Mouse (Mus musculus): ENCODE results near the gene Manba. TPM values are rescaled to one million over a fixed set of nuclear protein-coding genes. Genes with fewer than 3 reads are reported as not detected.
A peak's percentile ranks its signal among the peaks of the same experiment; 100 is the strongest.

Manba gene
- polyA plus RNA-seq, 1 experiment = 4.8 TPM

DNA sequence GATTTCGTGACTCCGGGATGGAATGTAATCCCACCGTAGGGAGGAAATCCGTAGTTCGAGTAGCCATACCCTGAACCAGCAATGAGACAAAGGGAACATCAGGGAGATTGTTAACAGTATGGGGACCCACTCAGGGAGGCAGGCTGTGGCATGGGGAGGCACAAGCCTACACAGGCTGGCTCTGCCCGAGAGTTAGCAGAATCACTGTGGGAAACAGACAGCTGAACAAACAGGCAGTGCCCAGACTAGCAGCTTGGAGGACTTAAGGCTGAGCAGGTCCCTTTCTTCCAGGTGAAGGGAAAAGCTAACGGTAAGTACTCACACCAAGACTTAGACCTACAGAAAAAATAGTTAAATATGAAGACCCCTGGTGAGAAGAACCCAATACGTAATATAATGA is 121.2 kb downstream of the Manba start:
- TF ChIP-seq POLR2AphosphoS2 (IDR thresholded peaks at IDR 0.05; ENCODE audit: insufficient read length, low read depth) (no peak), USF1 (IDR thresholded peaks at IDR 0.05; ENCODE audit: low read depth) (no peak), SRF (IDR thresholded peaks at IDR 0.05; ENCODE audit: control insufficient read depth, insufficient read length, low read depth) (no peak), MYOD1 (IDR thresholded peaks at IDR 0.05; ENCODE audit: control insufficient read depth in 1 of 3, insufficient read length in 2 of 3, low read depth in 2 of 3) (peak in 1 of 3 experiments; percentile 56), E2F4 (IDR thresholded peaks at IDR 0.05; ENCODE audit: insufficient read depth) (no peak), MAX (IDR thresholded peaks at IDR 0.05; ENCODE audit: low read depth) (no peak)
- Histone ChIP-seq H3K79me2 (ENCODE audit: control insufficient read depth, insufficient read depth) (no peaks in the 10 kb centered on the region), H3K4me2 (ENCODE audit: low read depth) (no peak overlapping the region), H3K36me3 (ENCODE audit: control insufficient read depth, insufficient read depth) (peaks cover 51% of the 10 kb centered on the region), H3ac (ENCODE audit: control insufficient read depth, insufficient read length) (no peak overlapping the region), H3K4me3 (no peak overlapping the region), H3K27me3 (ENCODE audit: control insufficient read depth, insufficient read depth, insufficient read length) (no peaks in the 10 kb centered on the region)

DNA sequence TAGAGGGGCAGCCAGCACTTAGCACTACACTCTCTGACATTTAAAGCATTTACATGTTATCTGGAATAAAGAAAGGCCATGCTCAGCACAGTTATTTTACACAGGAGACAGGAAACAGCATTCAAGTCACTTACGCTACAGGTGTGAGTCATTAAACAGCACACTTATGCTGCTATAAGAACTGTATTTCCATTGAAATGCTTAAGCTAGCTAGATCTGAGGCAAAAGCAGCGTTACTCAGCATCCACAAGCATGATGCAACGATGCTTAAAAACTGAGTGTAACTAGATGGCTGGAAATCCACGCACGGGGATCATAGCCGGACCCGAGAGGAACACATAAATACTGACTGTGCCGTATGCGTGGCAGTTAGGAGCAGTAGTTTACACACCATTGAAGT is 121.6 kb downstream of the Manba start:
- H3K79me2 ChIP-seq (ENCODE audit: control insufficient read depth, insufficient read depth) = no peaks in the 10 kb centered on the region
- H3K36me3 ChIP-seq (ENCODE audit: control insufficient read depth, insufficient read depth) = peaks cover 50% of the 10 kb centered on the region
- H3K4me3 ChIP-seq = no peak overlapping the region
- no peaks in the 10 kb centered on the region for H3K27me3 ChIP-seq (ENCODE audit: control insufficient read depth, insufficient read depth, insufficient read length)
- H3ac ChIP-seq (ENCODE audit: control insufficient read depth, insufficient read length) = no peak overlapping the region
- H3K4me2 ChIP-seq (ENCODE audit: low read depth) = no peak overlapping the region
- TF ChIP-seq E2F4 (IDR thresholded peaks at IDR 0.05; ENCODE audit: insufficient read depth) = no peak
- no peak for TF ChIP-seq POLR2AphosphoS2 (IDR thresholded peaks at IDR 0.05; ENCODE audit: insufficient read length, low read depth)
- TF ChIP-seq MYOG (IDR thresholded peaks at IDR 0.05; ENCODE audit: control insufficient read depth in 1 of 3, insufficient read depth in 1 of 3, insufficient read length in 2 of 3, low read depth in 2 of 3) = no peak
- TF ChIP-seq SRF (IDR thresholded peaks at IDR 0.05; ENCODE audit: control insufficient read depth, insufficient read length, low read depth) = no peak
- no peak for TF ChIP-seq TCF12 (IDR thresholded peaks at IDR 0.05; ENCODE audit: insufficient read depth, poor library complexity, severe bottlenecking)
- no peak for TF ChIP-seq CEBPB (IDR thresholded peaks at IDR 0.05; ENCODE audit: insufficient read depth, poor library complexity, severe bottlenecking)
- TF ChIP-seq MAX (IDR thresholded peaks at IDR 0.05; ENCODE audit: low read depth) = no peak
- TF ChIP-seq USF1 (IDR thresholded peaks at IDR 0.05; ENCODE audit: low read depth) = no peak
- no peak for TF ChIP-seq POLR2A (IDR thresholded peaks at IDR 0.05; ENCODE audit: insufficient read length, low read depth)
- no peak for TF ChIP-seq TCF3 (IDR thresholded peaks at IDR 0.05; ENCODE audit: insufficient read length, low read depth)
- no peak for TF ChIP-seq MYOD1 (IDR thresholded peaks at IDR 0.05; ENCODE audit: control insufficient read depth in 1 of 3, insufficient read length in 2 of 3, low read depth in 2 of 3)
- no peak for TF ChIP-seq REST (IDR thresholded peaks at IDR 0.05; ENCODE audit: insufficient read depth, insufficient read length)

DNA sequence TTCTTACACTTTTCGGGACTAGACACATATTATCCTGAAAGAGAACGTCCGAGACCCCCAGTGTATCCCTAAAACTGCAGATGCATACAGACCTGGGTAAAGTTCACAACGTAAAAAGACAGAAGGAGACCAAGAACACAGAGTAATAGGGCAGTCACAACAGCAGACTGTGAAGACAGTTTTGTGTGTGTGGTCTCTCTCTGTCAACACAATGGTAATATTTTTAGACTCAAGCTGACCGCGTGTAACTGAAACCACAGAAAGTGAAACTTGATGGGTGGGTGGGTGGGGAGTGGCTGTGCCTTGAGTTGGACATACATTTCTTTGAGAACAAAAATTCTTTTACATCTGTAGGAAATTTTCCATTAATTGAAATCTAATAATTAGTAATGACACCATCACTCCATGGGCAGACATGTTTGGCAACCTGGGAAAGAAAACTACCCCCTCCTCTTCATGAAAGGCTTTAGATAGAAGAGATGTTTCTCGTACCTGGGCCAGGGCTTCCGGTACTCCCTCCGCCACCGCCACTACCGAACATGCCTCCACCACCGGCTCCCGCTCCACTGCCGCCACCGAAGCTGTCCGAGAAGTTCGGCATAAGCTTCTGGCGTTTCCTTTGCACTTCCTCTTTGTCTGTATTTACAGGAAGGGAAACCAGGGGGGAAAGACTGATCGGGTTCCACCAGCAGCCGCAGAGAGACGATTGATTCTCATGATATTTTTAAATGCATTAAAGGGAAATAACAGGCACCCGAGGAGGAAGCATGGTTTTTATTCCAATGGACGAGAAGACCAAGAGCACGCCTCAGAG is 122.5 kb downstream of the Manba start:
- Histone ChIP-seq H3K4me3 (no peak overlapping the region), H3ac (ENCODE audit: control insufficient read depth, insufficient read length) (no peak overlapping the region), H3K4me2 (ENCODE audit: low read depth) (peak overlapping the region; percentile 18), H3K79me2 (ENCODE audit: control insufficient read depth, insufficient read depth) (no peaks in the 10 kb centered on the region), H3K36me3 (ENCODE audit: control insufficient read depth, insufficient read depth) (peaks cover 49% of the 10 kb centered on the region), H3K27me3 (ENCODE audit: control insufficient read depth, insufficient read depth, insufficient read length) (no peaks in the 10 kb centered on the region)
- TF ChIP-seq TCF3 (IDR thresholded peaks at IDR 0.05; ENCODE audit: insufficient read length, low read depth) = no peak
- TF ChIP-seq SRF (IDR thresholded peaks at IDR 0.05; ENCODE audit: control insufficient read depth, insufficient read length, low read depth) = no peak
- no peak for TF ChIP-seq MYOG (IDR thresholded peaks at IDR 0.05; ENCODE audit: control insufficient read depth in 1 of 3, insufficient read depth in 1 of 3, insufficient read length in 2 of 3, low read depth in 2 of 3)
- no peak for TF ChIP-seq POLR2AphosphoS2 (IDR thresholded peaks at IDR 0.05; ENCODE audit: insufficient read length, low read depth)
- no peak for TF ChIP-seq MYOD1 (IDR thresholded peaks at IDR 0.05; ENCODE audit: control insufficient read depth in 1 of 3, insufficient read length in 2 of 3, low read depth in 2 of 3)
- TF ChIP-seq POLR2A (IDR thresholded peaks at IDR 0.05; ENCODE audit: insufficient read length, low read depth) = no peak
- TF ChIP-seq REST (IDR thresholded peaks at IDR 0.05; ENCODE audit: insufficient read depth, insufficient read length) = no peak
- no peak for TF ChIP-seq E2F4 (IDR thresholded peaks at IDR 0.05; ENCODE audit: insufficient read depth)
- TF ChIP-seq USF1 (IDR thresholded peaks at IDR 0.05; ENCODE audit: low read depth) = no peak

DNA sequence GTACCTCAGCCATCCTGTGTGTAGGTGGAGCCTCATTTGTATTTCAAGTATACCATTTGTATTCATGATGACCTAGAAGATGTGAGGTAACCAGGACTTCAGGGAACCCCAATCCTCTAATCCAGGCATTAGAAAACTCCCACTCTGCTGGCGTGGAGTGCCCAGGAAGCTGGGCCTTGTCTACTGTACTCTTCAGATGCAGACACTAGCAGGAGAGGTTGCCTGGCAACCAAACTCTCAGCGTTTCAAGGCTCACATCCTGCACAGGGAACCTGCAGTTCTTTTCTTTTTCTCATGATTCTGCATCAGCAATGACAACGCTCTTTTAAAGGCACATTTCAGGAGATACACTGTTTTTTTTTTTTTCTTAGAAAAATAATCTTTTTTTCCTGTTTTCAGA is 124.8 kb downstream of the Manba start:
- H3K36me3 ChIP-seq (ENCODE audit: control insufficient read depth, insufficient read depth) = peaks cover 57% of the 10 kb centered on the region
- H3ac ChIP-seq (ENCODE audit: control insufficient read depth, insufficient read length) = no peak overlapping the region
- H3K4me3 ChIP-seq = no peak overlapping the region
- H3K27me3 ChIP-seq (ENCODE audit: control insufficient read depth, insufficient read depth, insufficient read length) = no peaks in the 10 kb centered on the region
- H3K79me2 ChIP-seq (ENCODE audit: control insufficient read depth, insufficient read depth) = no peaks in the 10 kb centered on the region
- no peak for TF ChIP-seq TCF3 (IDR thresholded peaks at IDR 0.05; ENCODE audit: insufficient read length, low read depth)
- no peak for TF ChIP-seq TCF12 (IDR thresholded peaks at IDR 0.05; ENCODE audit: insufficient read depth, poor library complexity, severe bottlenecking)
- no peak for TF ChIP-seq USF1 (IDR thresholded peaks at IDR 0.05; ENCODE audit: low read depth)
- TF ChIP-seq MYOG (IDR thresholded peaks at IDR 0.05; ENCODE audit: control insufficient read depth in 1 of 3, insufficient read depth in 1 of 3, insufficient read length in 2 of 3, low read depth in 2 of 3) = no peak
- TF ChIP-seq POLR2A (IDR thresholded peaks at IDR 0.05; ENCODE audit: insufficient read length, low read depth) = no peak
- no peak for TF ChIP-seq POLR2AphosphoS2 (IDR thresholded peaks at IDR 0.05; ENCODE audit: insufficient read length, low read depth)
- TF ChIP-seq MAX (IDR thresholded peaks at IDR 0.05; ENCODE audit: low read depth) = no peak
- no peak for TF ChIP-seq E2F4 (IDR thresholded peaks at IDR 0.05; ENCODE audit: insufficient read depth)
- no peak for TF ChIP-seq SRF (IDR thresholded peaks at IDR 0.05; ENCODE audit: control insufficient read depth, insufficient read length, low read depth)
- TF ChIP-seq MYOD1 (IDR thresholded peaks at IDR 0.05; ENCODE audit: control insufficient read depth in 1 of 3, insufficient read length in 2 of 3, low read depth in 2 of 3) = no peak
- no peak for TF ChIP-seq CEBPB (IDR thresholded peaks at IDR 0.05; ENCODE audit: insufficient read depth, poor library complexity, severe bottlenecking)
- no peak overlapping the region for H3K4me2 ChIP-seq (ENCODE audit: low read depth)
